Mouse (Mus musculus) CH12.LX (cell line): Measurements from ENCODE around the gene Popdc3. TPM values are rescaled to one million over a fixed set of nuclear protein-coding genes. Genes with fewer than 3 reads are reported as not detected.

Source experiments
- DNase-seq: peaks from one replicate; pipeline ENCODE4 v3.0.0-alpha.2; 2013; ENCODE audit errors: extremely low read depth
- H3K27ac ChIP-seq: 2 replicates; pipeline ENCODE4 v1.5.1; 2012; ENCODE audit warnings: low read depth, mild to moderate bottlenecking, control low read depth, moderate library complexity; ENCODE audit not compliant: insufficient read depth
- H3K27me3 ChIP-seq: replicated peaks from 2 replicates; pipeline ENCODE3; 2012; ENCODE audit warnings: inconsistent platforms
- H3K36me3 ChIP-seq, 2 experiments: replicated peaks in 1 of 2; 2 replicates each; pipeline versions ENCODE3 to v1.6.1; 2012; ENCODE audit warnings: inconsistent platforms in 1 of 2, low read length in 1 of 2, mild to moderate bottlenecking in 1 of 2, mixed read lengths in 1 of 2, moderate library complexity in 1 of 2; ENCODE audit not compliant: control insufficient read depth in 1 of 2, insufficient read depth in 1 of 2
- H3K4me1 ChIP-seq, 2 experiments: 2 replicates each; pipeline ENCODE4 v1.6.1; 2012; ENCODE audit warnings: inconsistent platforms in 1 of 2, moderate library complexity in 1 of 2; ENCODE audit not compliant: insufficient read depth in 2 of 2, control insufficient read depth in 1 of 2
- H3K4me2 ChIP-seq: 2 replicates; pipeline ENCODE4 v1.6.1; 2012; ENCODE audit warnings: low read depth, mild to moderate bottlenecking, control low read depth; ENCODE audit not compliant: poor library complexity, insufficient read depth, severe bottlenecking
- H3K4me3 ChIP-seq, 3 experiments: fragments of 150-350 bp in 1 of 3; sonication (generic) in 1 of 3; replicated peaks in 1 of 3; 2 replicates each; pipeline versions ENCODE3 to v1.5.1; 2011 to 2012; ENCODE audit warnings: low read depth in 2 of 3, low read length in 2 of 3, mild to moderate bottlenecking in 2 of 3, moderate library complexity in 2 of 3, control low read depth in 1 of 3, improper control_type of control experiment in 1 of 3, inconsistent platforms in 1 of 3, mixed read lengths in 1 of 3; ENCODE audit not compliant: poor library complexity in 1 of 3
- H3K79me2 ChIP-seq: replicated peaks from 2 replicates; pipeline ENCODE4 v1.6.1; 2012; ENCODE audit warnings: mild to moderate bottlenecking, moderate library complexity; ENCODE audit not compliant: control insufficient read depth, poor library complexity, insufficient read depth, severe bottlenecking; ENCODE audit errors: extremely low read depth
- H3K9ac ChIP-seq: 2 replicates; pipeline ENCODE4 v1.6.1; 2012; ENCODE audit warnings: low read depth, mild to moderate bottlenecking, control low read depth, moderate library complexity; ENCODE audit not compliant: insufficient read depth
- H3K9me3 ChIP-seq: replicated peaks from 2 replicates; pipeline ENCODE3; 2012; ENCODE audit warnings: low read length, inconsistent platforms, mixed read lengths
- BHLHE40 ChIP-seq: IDR thresholded peaks from 2 replicates; pipeline ENCODE4 v1.6.1; 2011; ENCODE audit warnings: mild to moderate bottlenecking, low read depth, low read length, improper control_type of control experiment
- CHD1 ChIP-seq: IDR thresholded peaks from 2 replicates; pipeline ENCODE4 v1.6.1; 2012; ENCODE audit warnings: low read depth, low read length, improper control_type of control experiment, inconsistent platforms
- ETS1 ChIP-seq: conservative IDR thresholded peaks from 2 replicates; pipeline ENCODE4 v1.6.1; 2012; ENCODE audit warnings: low read depth, mild to moderate bottlenecking, inconsistent platforms, low read length, improper control_type of control experiment, moderate library complexity
- GABPA ChIP-seq: IDR thresholded peaks from 2 replicates; pipeline ENCODE4 v1.6.1; 2012; ENCODE audit warnings: low read depth, low read length, improper control_type of control experiment, inconsistent platforms; ENCODE audit not compliant: insufficient replicate concordance
- HCFC1 ChIP-seq: IDR thresholded peaks from 2 replicates; pipeline ENCODE4 v1.6.1; 2012; ENCODE audit warnings: low read depth, mild to moderate bottlenecking, inconsistent platforms, low read length, improper control_type of control experiment
- IRF4 ChIP-seq: IDR thresholded peaks from 2 replicates; pipeline ENCODE4 v1.6.1; 2014; ENCODE audit warnings: low read depth, mild to moderate bottlenecking, inconsistent platforms, low read length, improper control_type of control experiment
- KAT2A ChIP-seq: IDR thresholded peaks from 2 replicates; pipeline ENCODE4 v1.6.1; 2012; ENCODE audit warnings: low read length, improper control_type of control experiment, inconsistent platforms; ENCODE audit not compliant: insufficient replicate concordance
- MAFK ChIP-seq: IDR thresholded peaks from 2 replicates; pipeline ENCODE4 v1.6.1; 2011; ENCODE audit warnings: low read length, improper control_type of control experiment; ENCODE audit not compliant: insufficient replicate concordance
- MAX ChIP-seq: IDR thresholded peaks from 2 replicates; pipeline ENCODE4 v1.6.1; 2011; ENCODE audit warnings: low read length, improper control_type of control experiment
- MAZ ChIP-seq: IDR thresholded peaks from 2 replicates; pipeline ENCODE4 v1.6.1; 2012; ENCODE audit warnings: low read depth, mild to moderate bottlenecking, inconsistent platforms, low read length, improper control_type of control experiment, moderate library complexity
- MEF2A ChIP-seq: IDR thresholded peaks from 2 replicates; pipeline ENCODE4 v1.6.1; 2014; ENCODE audit warnings: low read depth, mild to moderate bottlenecking, inconsistent platforms, low read length, improper control_type of control experiment, borderline replicate concordance
- MXI1 ChIP-seq: IDR thresholded peaks from 2 replicates; pipeline ENCODE4 v1.6.1; 2011; ENCODE audit warnings: mild to moderate bottlenecking, low read depth, low read length, improper control_type of control experiment
- MYC ChIP-seq: IDR thresholded peaks from 2 replicates; pipeline ENCODE4 v1.6.1; 2011; ENCODE audit warnings: low read depth, mild to moderate bottlenecking, improper control_type of control experiment, low read length
- NRF1 ChIP-seq: IDR thresholded peaks from 2 replicates; pipeline ENCODE4 v1.6.1; 2014; ENCODE audit warnings: low read depth, mild to moderate bottlenecking, inconsistent platforms, low read length, improper control_type of control experiment, moderate library complexity
- PAX5 ChIP-seq: IDR thresholded peaks from 2 replicates; pipeline ENCODE4 v1.6.1; 2012; ENCODE audit warnings: low read length, inconsistent platforms, mixed read lengths
- POLR2A ChIP-seq: IDR thresholded peaks from 2 replicates; pipeline ENCODE4 v1.6.1; 2011; ENCODE audit warnings: low read depth, mild to moderate bottlenecking, improper control_type of control experiment, low read length
- POLR2AphosphoS2 ChIP-seq: IDR thresholded peaks from 2 replicates; pipeline ENCODE4 v1.6.1; 2011; ENCODE audit warnings: low read depth, low read length, improper control_type of control experiment
- RAD21 ChIP-seq: IDR thresholded peaks from 2 replicates; pipeline ENCODE4 v1.6.1; 2011; ENCODE audit warnings: low read depth, mild to moderate bottlenecking, low read length, improper control_type of control experiment, moderate library complexity
- SMC3 ChIP-seq: IDR thresholded peaks from 2 replicates; pipeline ENCODE4 v1.6.1; 2011; ENCODE audit warnings: low read depth, low read length, improper control_type of control experiment
- TBP ChIP-seq: conservative IDR thresholded peaks from 2 replicates; pipeline ENCODE4 v1.6.1; 2011; ENCODE audit warnings: low read depth, low read length, improper control_type of control experiment
- ZKSCAN1 ChIP-seq: IDR thresholded peaks from 2 replicates; pipeline ENCODE4 v1.6.1; 2012; ENCODE audit warnings: low read depth, inconsistent platforms, low read length, improper control_type of control experiment, borderline replicate concordance
- ZNF384 ChIP-seq: IDR thresholded peaks from 2 replicates; pipeline ENCODE4 v1.6.1; 2012; ENCODE audit warnings: low read depth, low read length, improper control_type of control experiment, inconsistent platforms
- dilution Hi-C: fragments of 300-500 bp; cut with MboI; formaldehyde crosslinking; loops from 2 replicates; pipeline ENCODE4 v1.14.3; 2020; ENCODE audit warnings: low sequenced_read_pairs; ENCODE audit not compliant: extremely low pct_unique_long_range_greater_than_20kb, extremely low pct_ligation_motif_present
- in situ Hi-C: fragments of 300-500 bp; cut with MboI; formaldehyde crosslinking; loops from 3 replicates; pipeline ENCODE4 v1.14.3; 2019; ENCODE audit warnings: low sequenced_read_pairs, low pct_ligation_motif_present, low pct_unique_long_range_greater_than_20kb, mixed read lengths
- polyA plus RNA-seq: library from polyadenylated mRNA; unstranded; fragments of >175 nt; gene quantifications from 2 replicates; pipeline ENCODE4 v1.2.1, GENCODE M21; 2012; ENCODE audit warnings: low read depth; ENCODE audit not compliant: insufficient read length
- total RNA-seq, 2 experiments: library from RNA; depleted of rRNA; stranded (reverse); fragments of 300-350 nt in 1 of 2; fragments of >200 nt in 1 of 2; gene quantifications; 2 replicates each; pipeline ENCODE4 v1.2.3; 2012 to 2014

The Popdc3 gene
- total and polyA plus RNA-seq, 3 experiments, result 0.04 to 0.24 (median 0.24) TPM

DNA sequence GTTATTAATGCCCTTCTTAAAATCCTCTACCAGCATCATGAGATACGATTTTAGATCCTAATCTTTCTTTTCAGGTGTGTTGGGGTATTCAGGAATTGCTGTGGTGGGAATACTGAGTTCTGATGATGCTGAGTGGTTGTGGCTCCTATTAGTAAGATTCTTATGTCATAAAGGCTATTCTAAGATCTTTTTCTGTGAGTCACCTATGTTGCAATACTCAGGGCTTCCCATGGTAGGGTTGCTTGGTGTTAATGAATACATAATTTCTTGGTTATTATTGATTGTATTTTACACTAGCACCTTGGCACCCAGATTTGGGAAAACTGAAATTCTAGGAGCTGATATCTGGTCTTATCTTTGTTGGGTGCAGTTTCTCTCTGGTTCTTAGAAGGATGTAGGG lies 26.7 kb downstream of the Popdc3 start:
- dilution Hi-C loops, result no loop called here
- no peak for TF ChIP-seq MXI1
- no peak for TF ChIP-seq SMC3
- no peak for TF ChIP-seq KAT2A
- TF ChIP-seq, all 38 proteins: peak for 0
- no peak overlapping the region for H3K4me3 ChIP-seq
- in situ Hi-C loops, result no loop called here
- no peaks in the 10 kb centered on the region for H3K27me3 ChIP-seq
- H3K36me3 ChIP-seq, result no peaks in the 10 kb centered on the region
- H3K79me2 ChIP-seq, result no peaks in the 10 kb centered on the region
- H3K9me3 ChIP-seq, result no peaks in the 10 kb centered on the region
- H3K9ac ChIP-seq, result no peak overlapping the region
- no peak overlapping the region for H3K27ac ChIP-seq
- H3K4me2 ChIP-seq, result no peak overlapping the region
- DNase-seq, result no peak
- no peaks in the 10 kb centered on the region for H3K4me1 ChIP-seq

DNA sequence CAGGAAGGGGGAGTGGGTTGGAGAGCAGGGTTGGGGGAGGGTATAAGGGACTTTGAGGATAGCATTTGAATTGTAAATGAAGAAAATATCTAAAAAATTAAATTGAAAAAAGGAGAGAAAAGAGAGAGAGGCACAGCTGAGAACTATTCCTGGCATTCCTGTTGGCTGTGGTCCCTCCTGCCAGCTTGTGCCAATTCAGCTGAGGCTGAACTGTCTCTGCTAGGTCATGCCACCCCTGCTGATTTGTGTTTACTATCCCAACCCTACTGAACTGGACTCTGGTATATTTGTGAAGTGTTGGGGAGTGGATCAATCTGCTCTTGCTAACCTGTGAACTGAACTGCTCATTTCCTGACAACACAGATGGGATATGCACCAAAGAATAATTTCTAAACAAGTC lies 32.3 kb downstream of the Popdc3 start:
- TF ChIP-seq ZNF384 (no peak), POLR2A (no peak), NRF1 (no peak), MAFK (no peak)
- Histone ChIP-seq H3K4me2 (no peak overlapping the region), H3K79me2 (no peaks in the 10 kb centered on the region), H3K4me3 (no peak overlapping the region), H3K27ac (no peak overlapping the region), H3K4me1 (no peaks in the 10 kb centered on the region), H3K36me3 (no peaks in the 10 kb centered on the region), H3K9me3 (no peaks in the 10 kb centered on the region), H3K9ac (no peak overlapping the region), H3K27me3 (no peaks in the 10 kb centered on the region)
- DNase-seq, result no peak
- in situ Hi-C loops (no loop called here), dilution Hi-C loops (no loop called here)

DNA sequence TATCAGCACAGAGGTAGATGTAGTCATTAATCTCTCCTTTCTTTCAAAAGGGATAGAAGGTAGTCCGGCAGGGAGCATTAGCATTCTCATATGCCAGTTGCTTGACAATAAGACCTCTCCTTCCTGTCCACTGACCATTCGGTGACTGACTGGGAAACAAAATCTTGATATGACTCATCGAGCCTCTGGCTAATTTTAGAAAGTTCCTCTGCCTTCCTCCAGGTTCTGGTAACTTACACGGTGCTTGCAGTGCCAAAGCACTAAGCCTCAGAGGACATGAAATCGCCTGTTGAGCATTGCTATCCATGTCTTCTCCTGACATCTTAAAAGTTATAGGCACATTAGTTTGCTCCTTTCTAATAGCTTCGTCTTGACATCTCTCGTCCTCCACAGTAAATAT lies 38.8 kb downstream of the Popdc3 start:
- dilution Hi-C loops (no loop called here), in situ Hi-C loops (no loop called here)
- Histone ChIP-seq H3K36me3 (no peaks in the 10 kb centered on the region), H3K27me3 (no peaks in the 10 kb centered on the region), H3K4me1 (0 out of 4 replicates have a peak, but pooled peaks cover 0 to 4% of the 10 kb centered on the region in 2 experiments), H3K9me3 (no peaks in the 10 kb centered on the region), H3K79me2 (no peaks in the 10 kb centered on the region), H3K9ac (no peak overlapping the region), H3K4me3 (no peak overlapping the region), H3K4me2 (no peak overlapping the region), H3K27ac (no peak overlapping the region)
- TF ChIP-seq NRF1 (no peak), RAD21 (no peak), MAZ (no peak), MYC (no peak), GABPA (no peak), PAX5 (no peak), MAX (no peak), CHD1 (no peak), MEF2A (no peak), IRF4 (no peak), POLR2A (no peak), TBP (no peak), ETS1 (no peak), HCFC1 (no peak), SMC3 (no peak), BHLHE40 (no peak), ZNF384 (no peak), MXI1 (no peak), ZKSCAN1 (no peak), POLR2AphosphoS2 (no peak)
- DNase-seq, result no peak
